Mouse (Mus musculus): ENCODE results near the gene Cnn3.

GRCm38 (mm10) chr3:121442288-121442687 lies 16.0 kb downstream of the Cnn3 start:
- TF ChIP-seq CTCF (IDR thresholded peaks at IDR 0.05): no peak
- no peak for TF ChIP-seq POLR2A (IDR thresholded peaks at IDR 0.05; ENCODE audit: insufficient read depth, low read depth, low read length)
- no peak for TF ChIP-seq EP300 (IDR thresholded peaks at IDR 0.05; ENCODE audit: insufficient read depth, low read depth, low read length)
